Mouse (Mus musculus) cerebellum, adult 18-20 months (tissue): ENCODE data around the gene Abat.

ENCODE experiments used
- DNase-seq, 2 experiments: peaks; one replicate each; pipeline ENCODE4 v3.0.0; 2021

Abat gene

DNA sequence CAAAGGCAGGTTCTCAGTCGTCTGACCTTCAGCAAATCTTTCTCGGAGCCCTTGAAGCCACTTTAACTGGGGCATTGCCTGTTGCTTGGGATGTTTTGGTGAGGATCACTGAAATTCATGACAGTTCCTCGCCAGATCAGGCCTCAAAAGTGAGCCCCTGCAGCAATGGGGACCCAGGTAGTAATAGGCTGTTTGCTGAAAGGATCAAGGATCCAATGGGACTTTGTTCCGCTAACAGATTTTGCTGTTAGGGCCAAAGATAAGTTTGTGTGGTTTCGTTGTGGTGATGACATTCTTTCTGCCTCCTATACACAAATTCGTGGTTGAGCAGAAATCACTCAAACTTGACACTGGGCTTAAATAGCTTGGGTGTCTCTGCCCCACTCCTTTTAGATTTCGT lies 124.9 kb downstream of the Abat start:
- DNase-seq, result no peak

DNA sequence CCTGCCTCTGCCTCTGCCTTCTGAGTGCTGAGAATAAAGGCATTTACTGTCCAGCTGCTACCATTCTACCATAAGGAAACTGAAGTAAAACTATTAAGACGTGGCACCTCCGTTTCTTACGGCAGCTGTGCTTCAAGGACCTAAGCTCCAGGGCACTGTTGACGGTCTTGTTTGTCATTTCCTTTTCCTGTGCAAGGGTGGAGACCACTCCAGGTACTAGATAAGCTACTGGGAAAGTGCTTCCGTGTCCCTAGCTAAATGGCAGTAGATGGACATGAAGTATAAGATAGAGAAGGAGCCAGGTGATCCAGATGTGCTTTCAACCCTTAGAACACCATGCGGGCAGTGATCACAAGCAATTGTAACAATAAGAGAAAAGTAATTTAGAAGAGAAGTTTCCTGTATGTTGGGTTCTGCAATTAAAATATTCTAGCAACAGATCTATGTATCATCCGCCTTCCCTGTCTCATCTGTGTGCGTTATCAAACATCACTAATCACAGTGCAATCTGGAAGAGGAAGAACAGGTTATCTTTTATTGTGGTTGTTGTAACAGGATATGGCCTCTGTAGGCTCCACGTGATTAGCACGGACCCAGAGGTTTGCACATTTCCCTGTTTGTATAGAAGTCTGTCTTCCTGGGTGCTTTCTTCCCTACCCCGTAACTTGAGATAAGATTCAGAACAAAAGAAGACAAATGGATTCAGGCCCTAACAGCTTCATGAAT lies 126.4 kb downstream of the Abat start:
- DNase-seq, result no peak

DNA sequence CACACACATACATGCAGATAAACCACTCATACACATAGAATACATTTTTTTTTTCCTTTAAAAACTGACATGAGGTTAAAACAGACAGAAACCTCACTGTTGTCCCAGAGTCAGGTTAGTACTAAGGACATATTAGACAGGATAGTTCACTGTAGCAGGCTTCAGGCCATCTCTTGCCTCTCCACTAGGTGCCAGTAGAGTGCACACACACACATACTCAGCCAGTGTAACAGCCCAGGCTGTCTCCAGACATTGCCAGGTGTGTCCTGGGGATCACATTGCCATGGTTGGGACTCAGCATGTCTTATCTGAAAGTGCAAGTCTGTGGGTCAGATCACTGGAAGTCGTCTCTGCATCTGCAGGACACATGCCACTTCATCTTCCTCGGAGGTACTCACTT lies 130.6 kb downstream of the Abat start:
- DNase-seq, result peak; percentile 28 to 36

DNA sequence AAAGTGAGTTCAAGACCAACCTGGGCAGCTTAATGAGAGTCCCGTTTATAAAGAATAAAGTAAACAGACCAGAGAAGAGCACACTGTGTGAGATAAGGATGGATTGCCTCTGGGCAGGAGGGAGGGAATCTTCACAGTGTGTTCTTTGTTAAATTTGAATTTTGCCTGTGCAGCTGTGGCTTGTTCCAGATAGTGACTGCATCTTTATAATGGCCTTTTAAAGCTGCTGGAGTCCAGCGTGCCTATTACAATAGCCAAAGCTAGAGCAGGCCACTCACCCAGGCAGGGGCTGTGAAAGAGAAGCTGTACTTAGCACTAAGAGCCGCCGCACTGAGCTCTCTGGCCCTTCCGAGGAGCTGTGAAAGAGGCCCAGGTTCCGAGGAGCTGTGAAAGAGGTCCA lies 132.3 kb downstream of the Abat start:
- DNase-seq, result no peak

DNA sequence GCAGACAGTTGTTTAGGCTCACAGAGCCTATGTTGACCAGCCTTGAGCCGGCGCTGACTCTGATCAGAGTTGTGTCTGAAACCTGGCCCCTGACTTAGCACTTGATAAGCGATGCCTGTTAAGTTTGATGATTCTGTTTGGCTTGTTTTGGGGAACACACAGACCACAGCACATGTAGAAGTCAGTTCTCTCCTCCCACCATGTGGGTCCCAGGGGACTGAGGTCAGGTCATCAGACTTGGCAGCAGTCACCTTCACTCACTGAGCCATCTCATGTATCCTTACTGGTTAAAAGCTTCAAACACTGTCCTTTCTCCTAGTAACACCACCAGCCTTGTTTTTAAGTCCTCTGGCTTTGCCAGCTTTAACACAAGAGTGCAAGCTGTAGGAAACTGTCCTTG lies 136.8 kb downstream of the Abat start:
- DNase-seq, result no peak

DNA sequence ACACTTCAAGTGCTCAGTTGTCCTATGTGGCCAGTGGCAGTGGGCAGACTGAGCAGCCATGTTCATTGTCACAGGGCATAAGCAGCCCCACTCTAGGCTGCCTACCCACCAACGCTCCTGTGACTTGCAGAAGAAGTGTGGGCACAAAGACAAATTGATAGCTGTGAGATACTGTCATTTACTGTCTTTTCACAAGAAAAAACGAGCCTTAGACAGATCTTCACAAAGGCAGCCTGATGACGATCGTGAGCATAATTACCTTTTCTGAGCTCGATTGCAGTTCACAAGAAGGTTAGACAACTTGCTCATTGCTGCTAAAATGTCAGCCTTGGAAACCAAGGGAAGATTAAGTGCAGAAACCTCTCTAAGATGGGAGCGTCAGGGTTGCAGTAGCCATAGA lies 141.9 kb downstream of the Abat start:
- DNase-seq, result no peak

DNA sequence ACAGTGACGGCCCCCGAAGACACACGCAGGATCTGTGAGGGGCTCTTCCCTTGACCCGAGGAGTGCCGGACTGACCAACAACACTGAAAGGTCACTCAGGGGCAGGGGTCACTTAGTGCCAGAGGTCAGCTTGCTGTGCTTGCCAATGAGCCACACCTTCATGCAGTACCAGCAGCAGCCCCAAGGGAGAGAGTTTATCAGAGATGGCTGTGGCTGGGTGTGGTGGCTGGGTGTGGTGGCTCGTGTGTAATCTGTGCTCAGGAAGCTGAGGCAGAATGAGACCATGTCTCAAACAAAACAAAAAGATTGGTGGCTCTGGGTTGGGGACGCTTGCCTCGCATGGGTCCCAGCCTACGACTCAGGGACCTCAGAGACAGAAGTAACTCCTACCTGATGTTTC lies 142.4 kb downstream of the Abat start:
- no peak for DNase-seq

DNA sequence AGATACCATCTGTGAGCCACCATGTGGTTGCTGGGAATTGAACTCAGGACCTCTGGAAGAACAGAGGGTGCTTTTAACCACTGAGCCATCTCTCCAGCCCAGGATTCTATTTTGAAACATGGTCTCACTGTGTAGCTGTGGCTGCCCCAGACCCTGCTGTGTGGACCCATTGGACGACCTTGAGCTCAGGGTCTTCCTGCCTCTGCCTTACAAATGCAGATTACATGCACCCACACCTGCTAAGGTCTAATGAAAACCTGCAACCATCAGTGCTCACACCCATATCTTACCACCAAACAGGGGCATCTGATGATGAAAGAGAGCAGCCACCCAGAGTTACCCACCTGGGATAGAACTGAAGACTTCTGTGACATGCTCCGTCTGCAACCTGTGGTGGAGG lies 143.0 kb downstream of the Abat start:
- no peak for DNase-seq

DNA sequence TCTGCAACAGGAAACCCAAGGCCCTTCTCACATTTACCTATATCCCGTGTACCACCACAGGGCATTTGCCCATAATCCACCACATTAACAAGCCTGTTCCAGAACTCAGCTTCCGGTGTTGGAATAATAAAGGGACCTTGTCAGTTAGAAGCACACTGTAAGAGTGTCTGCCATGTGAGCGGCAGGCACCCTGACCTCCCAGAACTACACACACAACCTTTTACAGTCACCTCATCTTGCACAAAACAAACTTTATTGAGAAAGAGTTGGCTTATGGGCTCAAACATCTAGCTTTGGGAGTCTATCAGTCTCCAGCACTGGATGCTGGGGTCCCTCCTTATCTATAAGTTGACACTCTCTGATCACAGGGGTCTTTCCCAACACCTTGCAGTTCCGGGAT lies 145.1 kb downstream of the Abat start:
- DNase-seq, result no peak

DNA sequence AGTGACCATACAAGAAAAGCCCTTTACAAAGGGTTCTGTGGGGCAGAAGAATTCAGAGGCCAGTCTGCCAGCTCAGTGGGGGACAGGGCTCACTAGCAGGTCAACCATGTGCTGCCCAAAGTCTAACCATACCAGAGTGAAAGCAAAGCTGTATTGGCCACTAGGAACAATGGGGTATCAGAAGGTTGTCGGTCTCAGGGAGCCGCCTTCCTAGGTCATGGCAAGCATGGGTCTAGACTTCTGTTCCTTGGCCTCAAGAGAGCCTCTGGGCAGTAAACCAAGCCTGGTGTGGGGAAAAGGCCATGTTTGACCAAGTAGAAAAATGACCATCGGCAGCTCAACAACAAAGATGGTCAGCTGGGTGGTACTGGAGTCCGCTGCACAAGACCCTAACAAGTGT lies 145.5 kb downstream of the Abat start:
- peak; percentile 24 to 30 for DNase-seq

DNA sequence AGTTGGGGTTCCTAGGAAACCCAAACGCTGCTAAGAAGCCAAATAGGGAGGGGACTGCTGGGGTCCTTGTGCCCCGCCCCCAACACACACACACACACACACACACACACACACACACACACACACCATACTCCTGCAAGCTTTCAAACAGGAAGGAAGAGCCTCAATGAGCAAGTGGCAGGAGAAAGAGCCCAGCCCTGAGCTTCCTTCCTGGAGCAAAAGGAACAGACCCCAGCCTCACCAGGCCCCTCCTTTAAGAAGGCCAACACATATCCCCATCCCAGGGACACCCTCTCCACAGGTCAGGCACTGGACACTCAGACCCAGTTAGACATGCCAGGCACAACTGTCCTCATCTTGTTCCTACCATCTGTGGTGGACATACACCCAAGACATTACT lies 149.8 kb downstream of the Abat start:
- DNase-seq, result no peak

DNA sequence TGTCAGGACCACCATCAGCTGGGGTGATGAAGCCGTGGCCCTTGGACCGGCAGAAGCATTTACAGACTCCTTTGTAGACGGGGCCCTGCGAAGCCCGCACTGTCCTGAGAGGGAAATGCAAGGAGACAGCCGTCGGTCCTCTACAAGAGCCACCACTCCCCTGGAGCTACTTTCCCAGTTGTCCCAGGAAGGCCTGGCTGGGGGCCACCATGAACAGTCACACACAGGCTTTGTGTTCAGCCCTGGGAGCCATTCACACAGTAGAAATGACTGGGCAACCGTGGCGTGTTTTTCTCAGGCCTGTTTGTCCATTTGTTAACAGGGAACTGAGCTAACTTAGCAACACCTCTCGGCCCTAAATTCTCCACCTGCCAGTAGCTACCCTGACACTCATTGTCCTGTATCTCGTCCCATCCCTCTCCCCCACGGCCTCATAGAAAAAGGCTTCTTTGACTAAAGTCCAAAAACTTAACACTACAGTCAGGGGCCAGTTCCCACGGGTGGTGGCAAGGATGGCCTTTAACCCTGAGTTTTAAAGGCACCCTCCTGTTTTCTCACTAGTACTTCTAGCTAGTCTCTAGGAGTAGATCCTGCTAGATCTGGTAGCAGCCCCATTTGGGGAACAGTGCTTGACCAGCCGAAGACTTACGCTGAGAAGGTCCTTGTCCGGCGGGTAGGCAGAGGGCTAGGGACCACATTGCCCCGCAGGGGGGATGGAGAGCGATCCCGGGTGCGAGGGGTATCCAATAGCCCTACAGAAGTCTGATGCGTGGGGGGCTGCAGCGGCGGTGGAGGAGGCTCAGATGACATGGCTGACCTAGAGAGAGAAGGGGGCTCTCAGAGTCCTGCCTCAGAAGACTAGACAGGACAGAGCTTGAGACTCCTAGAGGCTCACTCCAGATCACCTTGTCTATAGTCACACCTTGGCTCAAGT lies 150.6 kb downstream of the Abat start:
- no peak for DNase-seq

DNA sequence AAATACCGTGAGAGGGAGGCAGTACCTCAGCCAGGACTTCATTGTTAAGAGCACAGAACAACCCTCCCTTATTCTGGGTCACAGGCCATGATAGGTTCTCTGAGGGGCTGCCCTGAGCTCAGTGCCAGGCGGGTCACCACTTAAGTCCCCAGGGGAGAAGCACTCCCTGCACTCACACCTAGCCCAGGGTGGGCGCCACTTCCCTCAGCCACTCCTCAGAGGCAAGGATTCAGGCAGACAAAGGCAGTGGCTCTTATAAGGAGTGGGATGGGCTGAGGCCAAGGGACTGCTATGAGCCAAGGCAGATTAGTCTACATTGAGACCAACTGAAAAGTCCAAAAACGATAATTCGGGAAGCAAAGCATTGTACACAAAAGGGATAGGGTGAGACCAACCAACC lies 152.1 kb downstream of the Abat start:
- no peak for DNase-seq

DNA sequence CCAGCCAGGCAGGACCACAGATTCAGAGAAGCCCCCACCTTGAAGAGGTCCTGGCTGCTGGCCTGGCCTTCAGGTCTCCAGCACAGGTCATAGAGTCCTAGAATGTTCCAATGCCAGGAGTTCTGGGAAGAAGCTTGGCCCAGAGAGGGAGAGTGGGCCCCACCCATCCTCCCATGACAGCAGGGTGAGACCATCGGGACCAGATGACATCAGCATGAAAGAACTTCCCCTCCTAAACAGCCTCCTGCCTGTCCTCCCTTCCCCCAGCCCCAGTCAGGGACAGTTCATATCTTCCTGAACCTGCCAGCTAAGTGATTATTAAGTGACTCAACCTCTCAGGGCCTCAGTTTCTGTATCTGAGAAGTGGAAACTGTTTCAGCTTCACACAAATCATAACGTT lies 153.2 kb downstream of the Abat start:
- DNase-seq, result no peak

DNA sequence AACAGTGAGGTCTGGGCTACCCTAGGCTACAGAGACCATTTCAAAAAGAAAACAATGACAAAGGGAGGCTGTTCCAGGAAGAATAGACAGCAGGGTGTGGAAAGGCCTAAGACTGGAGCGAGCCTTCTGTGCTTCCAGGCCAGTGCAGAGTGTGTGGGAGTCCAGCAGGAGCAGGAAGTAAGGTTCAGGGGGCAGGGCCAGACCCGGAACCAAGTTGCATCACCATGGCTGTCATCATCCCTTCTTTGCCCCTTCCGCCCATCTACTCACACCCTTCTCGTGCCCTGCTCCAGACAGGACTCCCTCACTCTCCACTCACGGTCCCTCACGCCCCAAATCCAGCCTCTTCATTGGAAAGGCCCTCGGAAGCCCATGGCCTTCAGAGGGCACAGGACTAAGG lies 154.0 kb downstream of the Abat start:
- DNase-seq, result no peak

DNA sequence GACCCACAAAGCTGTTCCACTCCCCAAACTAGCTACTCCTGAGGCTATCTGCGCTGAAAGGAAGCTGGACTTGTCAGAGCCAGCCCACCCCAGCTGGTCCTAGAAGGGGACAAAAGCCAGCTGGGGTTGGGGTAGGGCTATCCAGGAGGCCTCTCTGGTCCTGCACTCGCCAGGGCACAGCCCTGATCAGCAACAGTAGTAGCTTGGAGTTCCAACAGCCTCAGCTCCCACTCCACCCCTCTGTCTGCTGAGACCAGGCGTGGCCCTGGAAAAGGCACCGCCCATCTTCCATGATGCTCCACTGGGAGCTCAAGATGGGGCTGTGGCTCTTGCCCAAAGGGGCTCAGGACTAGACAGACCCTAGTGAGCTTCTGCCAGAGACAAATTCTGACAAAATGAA lies 154.6 kb downstream of the Abat start:
- no peak for DNase-seq

DNA sequence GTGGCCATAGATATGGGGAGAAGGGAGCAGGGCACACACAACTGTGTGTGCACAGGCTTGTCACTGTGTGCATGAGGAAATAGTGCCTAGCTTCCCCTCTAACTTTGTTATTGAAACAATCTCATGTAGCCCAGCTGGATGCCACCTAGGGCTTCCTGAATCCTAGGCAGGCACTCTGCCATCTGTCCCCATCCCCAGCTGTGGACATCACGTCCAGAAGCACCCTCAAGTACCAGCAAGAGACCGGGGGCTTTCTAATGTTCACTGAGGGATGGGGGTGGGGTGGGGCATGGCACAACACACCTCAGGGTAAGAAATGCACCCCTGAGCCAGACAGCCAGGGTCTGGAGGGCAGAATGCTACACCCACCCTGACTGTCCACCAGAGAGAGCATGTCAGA lies 155.2 kb downstream of the Abat start:
- DNase-seq, result no peak

DNA sequence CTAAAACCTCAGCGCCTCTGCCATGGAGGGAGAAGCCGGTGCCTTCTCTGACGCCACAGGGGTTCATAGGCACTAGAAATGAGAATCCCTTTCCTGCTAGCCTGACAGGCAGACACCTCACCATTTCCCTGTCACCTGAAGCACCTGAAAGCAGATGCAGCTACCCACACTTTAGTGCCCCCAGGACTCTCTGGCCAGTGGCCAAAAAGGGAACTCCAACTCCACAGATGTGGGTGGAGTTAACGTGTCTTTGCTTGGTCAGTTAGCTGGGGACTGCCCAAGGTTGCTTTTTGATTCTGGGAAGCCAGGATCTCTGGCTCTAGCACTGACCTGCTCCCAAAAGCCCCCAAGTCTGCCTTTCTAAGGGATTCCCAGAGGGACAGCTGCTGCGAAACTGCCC lies 156.2 kb downstream of the Abat start:
- no peak for DNase-seq

DNA sequence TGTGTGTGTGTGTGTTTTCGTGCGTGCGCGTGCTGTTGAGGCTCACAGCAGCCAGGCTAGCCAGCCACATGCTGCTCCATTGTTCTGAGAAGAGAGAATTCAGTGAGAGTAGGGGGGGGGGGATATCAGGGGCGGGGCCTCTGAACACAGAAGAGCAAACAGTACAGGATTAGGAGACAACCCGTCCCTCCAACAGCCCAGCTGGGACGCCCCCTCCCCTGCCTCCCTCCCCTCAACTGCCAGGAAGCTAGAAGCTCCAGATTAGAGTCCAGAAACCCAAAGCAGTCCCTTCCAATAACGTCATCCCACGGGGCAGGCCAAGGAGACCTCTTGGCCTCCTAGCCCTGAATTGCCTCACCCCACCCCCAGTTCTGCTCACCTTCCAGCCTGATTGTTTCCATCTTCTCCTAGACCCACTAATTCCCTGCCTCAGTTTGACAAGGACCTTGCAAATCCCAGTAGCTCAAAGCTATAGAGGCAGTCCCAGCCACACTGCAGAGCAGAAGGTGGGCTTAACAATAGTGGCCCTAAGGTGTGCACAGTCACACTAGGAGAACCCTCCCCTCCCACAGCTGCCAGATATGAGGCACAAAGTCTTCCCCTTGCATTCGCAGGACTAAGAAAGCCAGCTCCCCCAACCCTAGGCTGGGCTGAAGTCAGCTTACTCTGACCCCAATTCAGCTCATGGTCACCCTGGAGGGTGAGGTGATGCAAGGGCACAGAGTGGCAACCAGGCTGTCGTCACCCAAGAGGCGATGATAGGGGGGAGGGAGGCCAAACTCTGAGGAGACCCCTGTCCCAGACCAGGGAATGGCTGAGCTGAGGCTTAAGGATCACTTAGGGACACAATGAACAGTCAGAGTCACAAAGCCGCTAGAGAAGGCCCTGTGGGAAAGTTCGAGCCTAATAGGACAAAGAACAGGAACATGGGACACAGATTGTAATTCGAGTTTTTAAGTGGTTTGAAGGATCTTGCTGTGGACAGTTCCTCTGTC lies 157.1 kb downstream of the Abat start:
- DNase-seq, result no peak
